Mouse (Mus musculus): ENCODE data around the gene Pou2f2.

Pou2f2 gene

DNA sequence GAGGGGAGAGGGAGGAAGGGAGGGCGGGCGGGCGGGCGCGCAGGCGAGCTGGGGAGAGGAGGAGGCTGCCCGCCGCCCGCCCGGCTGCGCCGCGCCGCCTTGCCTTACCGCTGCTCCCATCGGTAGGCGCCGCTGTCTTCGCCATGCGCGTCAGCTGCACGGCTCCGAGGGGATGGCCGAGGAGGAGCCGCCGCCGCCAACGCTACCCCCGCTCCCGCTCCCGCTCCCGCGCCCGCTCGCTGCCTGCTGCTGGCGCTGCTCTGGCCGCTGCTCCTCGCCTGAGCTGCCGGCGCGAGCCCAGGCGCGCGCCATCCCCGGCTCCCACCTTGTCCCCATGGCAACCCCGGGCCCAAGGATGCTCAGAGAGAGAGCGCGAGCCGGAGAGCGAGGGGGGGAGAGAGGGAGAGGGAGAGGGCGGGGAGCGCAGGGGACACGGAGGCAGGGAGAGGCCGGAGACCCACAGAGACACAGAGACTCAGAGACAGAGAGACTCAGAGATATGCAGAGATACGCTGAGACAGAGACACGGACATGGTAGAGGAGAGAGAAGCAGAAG lies at the start of gene Pou2f2:
Gene Pou2f2, minus strand, starts transcription at position 121 of the 556 bp plus-strand sequence.
- DNase-seq: peak; percentile 80 to 83

DNA sequence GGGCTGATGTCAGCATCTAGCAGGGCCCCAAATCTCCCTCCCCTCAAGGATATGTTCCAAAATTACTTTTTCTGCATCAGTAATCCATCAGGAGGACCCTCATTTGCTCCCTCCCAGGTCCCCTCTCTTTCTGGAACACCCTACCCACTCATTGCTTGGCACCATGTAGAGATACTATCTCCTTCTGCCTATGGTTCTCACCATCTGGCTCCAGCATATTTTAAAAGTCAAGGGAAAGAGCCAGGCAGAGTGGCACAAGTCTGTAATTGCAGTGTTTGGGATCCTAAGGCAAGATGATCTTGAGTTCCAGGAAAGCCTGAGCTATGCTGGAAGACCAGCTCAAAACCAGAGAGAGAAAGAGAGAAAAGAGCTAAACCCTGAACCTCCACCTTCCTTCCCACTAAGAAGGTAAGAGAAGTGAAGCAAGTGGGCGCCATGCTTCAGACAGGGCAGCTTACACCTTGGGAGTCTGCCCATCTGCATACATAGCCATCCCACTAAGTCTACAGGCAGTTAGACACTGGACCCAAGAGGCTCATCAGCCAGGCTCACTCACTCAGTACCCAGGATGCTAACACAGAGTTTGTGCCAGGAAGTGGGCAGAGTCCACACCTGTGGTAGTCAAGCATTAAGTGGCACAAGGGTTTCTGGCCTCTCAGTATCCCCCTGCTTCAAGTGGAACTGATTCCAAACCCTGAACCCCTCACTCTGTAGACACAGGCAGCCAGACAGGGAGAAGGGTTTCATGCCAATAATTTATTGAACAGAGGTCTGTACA lies 48.2 kb upstream of the Pou2f2 start:
- no peak for DNase-seq

DNA sequence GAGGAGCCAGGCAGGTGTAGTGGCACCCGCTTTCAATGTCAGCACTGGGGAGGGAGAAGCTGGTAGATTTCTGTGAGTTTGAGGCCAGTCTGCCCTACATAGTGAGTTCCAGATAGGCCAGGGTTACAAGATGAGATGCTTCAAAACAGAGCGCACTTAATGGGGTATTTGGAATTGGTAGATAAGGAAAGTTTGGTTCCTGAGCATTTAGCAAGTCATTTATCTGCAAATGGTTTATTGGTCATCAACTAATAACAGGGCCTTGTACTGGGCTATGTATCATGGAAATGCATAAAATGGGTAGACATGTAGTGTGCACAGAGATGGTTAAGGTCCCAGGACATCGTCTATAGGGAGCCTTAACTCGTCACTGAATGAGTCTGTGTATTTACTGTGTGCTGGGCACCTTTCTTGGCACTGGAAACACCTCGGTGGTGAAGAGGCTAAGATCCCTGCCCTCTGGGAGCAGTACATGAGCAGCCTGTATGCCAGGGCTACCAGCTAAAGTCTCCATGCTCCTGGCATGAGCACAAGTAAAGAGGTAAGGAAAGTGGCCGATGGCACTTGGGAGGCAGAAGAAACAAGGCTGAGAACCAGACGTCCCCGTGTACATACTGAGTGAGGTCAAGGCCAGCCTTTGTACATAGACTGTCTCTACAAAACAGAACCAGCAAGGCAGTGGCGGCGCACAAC lies 42.9 kb upstream of the Pou2f2 start:
- no peak for DNase-seq

DNA sequence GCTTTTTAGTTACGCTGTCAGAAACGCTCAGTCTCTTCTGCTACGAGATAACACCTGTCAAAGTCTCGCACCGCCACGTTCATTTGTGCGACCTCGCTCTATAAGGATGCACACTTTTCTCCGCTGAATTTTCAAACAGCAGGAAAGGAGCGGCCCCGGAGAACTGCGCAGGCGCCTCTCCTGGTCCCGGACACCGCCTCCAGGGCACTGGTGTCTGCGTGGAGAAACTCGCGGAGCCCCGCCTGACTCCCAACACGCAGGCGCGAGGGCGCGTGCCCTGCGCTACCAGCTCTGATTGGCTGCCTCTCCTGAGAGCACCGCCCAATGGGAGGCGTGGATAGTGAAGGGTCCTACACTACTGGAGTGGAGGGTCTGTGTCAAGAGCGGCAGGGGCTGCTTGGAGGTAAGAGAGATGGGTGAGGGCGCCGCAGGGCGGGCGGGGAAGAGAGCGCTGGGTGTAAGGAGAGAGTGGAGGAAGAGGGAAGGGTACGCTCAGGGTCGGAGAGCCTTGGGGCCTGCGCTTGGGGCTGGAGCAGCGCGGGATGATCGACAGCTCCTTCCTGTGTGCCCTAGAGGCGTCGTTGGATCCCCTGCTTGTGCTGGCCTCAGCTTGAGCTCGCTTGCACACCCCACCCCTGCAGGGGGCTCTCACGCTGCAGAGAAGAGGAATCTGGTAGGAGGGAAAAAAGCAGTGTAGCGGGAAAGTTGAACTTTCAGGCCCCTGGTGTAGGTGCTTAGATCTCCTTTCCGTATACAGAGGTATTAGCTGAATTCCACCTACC lies 41.8 kb upstream of the Pou2f2 start, which contains the start of gene Zfp526:
Gene Zfp526, plus strand, starts transcription at position 324 of the 782 bp plus-strand sequence.
- peak; percentile 98 to 100 for DNase-seq

DNA sequence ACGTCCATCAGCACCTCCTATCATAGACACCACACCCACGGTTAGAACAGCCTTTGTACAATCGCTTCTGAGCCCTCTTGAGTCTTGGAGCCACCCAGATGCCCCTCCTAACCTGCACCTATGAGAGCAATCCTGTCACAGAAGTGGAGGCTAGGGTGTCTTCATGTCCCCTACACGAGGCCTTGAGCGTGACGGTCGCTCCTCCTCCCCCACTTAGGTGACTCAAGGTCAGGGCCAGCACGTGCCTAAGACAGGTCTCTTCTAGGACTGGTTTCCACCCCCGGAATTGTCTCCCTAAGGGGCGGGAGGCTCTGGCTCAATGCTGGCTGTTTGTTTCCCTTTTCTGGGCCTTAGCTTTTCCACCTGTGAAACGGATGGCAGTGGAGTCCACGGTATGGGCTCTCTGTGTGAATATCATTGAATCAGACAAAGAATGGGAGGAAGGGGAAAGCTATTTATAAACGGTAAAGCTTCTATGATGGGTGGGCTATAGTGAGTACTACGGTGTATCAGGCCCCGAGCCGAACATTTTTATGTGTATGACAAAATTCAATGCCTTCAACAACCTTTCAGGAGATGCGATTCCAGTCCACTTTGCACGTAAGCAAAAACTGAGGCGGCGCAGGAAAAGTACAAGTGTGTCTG lies 41.1 kb upstream of the Pou2f2 start, which contains the start of gene Dedd2:
Gene Dedd2, minus strand, starts transcription at position 159 of the 645 bp plus-strand sequence.
- DNase-seq: peak in 1 of 2 experiments; percentile 51

DNA sequence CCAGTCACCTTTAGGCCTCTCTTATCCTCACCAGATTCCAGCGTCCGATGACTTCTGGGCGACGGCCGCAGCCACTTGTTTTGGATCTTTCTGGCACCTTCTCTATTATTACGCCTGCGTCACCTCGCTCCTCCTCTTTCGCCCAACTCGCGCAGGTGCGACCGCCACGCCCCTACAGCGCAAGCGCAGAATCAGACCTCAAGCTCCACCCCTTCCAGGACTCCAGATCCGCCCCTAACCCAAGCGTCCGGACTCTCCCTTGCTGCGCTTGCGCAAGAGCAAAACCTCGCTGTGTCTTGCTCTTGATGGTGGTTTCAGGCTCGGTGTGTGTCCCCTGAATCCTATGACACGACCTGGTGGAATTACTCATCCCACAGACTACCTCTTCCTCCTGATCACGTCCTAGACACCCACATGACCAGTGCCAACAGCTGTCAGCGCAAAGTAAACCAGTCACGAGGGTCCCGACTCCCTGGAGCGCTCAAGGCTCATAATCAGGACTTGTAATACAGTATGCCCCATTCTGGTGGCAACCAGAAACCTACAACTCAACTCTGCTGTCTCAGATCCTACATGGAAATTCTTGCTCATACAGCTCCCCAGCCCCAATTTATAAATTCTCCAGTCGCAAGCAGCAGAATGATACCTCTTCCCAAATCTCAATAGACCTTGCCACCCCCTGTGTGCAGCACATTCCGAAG lies 40.4 kb upstream of the Pou2f2 start:
- peak; percentile 96 to 97 for DNase-seq

DNA sequence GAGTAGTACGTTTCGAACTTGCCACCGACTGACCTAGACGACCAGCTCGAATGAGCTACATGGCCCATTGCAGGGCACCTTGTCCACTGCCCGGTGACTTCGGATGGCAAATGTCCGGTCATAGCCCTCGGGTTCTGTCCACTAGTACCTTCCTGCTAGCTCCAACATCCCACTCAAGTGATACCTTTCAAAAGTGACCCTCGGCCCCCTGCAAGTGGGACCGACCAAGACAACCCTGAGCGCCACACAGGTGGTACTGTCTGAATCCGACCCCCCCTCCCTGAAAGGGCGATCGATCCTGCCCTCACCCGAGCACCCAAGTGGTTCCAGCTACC lies 39.9 kb upstream of the Pou2f2 start:
- no peak for DNase-seq

DNA sequence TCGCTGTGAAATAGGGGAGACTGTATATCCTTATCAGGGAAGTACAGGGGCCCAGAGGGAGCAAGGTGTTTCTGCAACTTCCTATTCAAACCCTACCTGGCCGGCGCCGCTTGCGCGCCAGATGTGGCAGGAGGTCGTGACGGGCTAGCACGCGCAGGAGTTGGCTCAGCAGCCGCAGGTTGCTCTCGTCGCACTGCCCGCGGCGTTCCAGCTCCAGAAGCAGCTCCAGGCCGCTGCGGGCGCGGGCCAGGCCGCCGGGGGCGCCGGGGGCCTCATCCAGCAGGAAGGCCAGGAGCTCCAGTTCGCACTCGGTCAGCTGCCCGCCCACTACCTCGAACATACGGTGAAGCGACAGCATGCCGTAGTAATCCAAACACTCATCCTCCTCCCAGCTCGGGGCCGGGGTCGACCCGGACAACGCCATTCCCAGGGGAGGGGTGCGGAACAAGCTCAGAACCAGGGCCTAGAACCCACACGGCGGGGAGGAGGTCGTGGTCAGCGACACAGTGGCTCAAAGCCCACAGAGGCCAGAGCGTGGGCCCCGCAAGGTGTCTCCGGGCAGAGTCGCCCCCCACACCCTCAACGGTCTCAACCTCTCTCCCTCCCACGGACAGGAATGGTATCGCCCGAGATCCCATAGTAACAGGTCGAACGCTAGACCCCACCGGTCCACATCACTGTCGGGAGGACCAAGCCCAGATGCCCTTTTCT lies 39.3 kb upstream of the Pou2f2 start:
- peak; percentile 75 to 76 for DNase-seq

DNA sequence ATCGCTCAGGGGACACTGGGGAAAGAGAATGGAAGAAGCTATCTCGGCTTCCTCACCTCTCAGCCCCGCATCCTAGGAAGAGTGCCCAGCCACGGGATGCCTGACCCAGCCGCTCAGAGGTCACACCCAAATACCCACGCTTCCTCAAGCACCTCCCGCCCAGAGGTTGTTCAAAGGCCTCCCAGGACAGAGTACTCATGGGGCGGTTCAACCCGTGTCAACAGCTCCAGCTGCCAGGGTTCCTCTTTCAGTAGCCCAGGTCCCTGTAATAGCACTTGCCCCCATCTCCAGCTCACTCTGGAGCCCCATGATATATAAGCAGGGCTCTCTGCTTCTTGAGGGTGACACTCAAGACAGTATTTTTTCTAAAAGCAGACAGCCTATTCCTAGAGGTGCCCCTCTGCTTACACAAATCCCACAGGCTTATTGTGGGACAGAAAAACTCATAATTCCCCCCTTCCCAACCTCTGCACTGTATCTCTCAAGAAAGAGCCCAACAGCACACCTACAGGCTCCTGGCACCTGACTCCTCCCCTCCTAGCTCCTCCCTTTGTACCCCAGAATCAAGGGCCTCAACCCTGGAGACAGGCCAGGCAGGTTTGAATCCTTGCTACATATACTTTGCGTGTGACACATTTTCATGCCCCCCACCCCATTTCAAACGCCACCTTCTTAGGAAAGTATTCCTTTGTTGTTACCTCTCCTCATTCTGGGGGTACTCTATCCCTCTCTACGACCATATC lies 38.3 kb upstream of the Pou2f2 start:
- no peak for DNase-seq

DNA sequence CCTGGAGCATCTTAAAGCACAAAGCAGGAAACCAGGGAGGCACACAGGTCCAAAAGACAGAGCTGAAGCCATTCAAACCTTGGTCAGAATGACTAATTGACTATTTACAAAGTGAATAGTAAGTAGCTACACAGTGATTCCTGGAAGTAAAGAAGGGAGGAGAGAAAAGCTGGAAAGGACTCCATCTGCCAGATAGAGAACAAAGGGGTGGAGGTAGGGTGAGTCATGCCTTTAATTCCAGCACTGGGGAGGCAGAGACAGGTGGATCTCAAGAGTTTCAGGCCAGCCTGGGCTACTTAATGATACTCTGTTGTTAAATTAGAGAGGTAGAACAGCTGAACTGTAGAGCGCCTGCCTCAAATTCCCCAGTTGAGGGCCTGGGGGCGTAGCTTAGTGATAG lies 34.6 kb upstream of the Pou2f2 start:
- DNase-seq: no peak

DNA sequence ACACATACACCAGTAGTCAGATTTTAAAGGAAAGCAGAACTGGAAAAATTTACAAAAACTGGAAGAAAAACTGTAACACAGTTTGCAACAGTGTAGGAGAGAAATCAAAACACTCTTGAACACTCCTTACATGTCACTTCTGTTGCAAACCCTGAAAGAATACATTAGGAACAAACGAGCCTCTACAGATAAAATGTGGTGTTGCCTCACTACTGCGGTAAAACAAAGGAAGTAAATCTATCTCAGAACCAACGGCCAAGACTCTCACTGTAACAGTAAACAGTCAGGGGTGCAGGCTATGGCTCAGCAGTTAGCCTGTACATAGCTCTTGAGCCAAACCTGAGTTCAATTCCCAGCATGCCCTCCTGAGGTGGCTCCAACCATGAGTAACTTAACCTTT lies 33.6 kb upstream of the Pou2f2 start:
- no peak for DNase-seq

DNA sequence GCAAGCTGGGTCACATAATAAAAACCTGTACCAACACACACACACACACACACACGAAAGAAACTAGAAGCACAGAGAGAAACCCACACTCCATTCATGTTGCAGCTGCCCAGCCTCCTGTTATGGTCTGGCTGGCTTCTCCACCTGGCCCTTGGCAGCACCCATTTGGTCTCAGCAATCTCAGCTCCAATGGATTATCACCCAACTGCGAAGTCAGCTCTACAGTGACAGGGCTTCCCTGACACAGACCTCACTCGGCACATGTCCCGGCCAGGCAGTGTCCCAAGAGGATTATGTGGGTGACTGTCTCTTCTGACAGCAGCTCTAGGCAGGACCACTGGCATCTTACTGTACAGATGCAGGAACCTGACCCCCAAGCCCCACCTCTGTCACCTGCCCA lies 31.0 kb upstream of the Pou2f2 start:
- DNase-seq: no peak

DNA sequence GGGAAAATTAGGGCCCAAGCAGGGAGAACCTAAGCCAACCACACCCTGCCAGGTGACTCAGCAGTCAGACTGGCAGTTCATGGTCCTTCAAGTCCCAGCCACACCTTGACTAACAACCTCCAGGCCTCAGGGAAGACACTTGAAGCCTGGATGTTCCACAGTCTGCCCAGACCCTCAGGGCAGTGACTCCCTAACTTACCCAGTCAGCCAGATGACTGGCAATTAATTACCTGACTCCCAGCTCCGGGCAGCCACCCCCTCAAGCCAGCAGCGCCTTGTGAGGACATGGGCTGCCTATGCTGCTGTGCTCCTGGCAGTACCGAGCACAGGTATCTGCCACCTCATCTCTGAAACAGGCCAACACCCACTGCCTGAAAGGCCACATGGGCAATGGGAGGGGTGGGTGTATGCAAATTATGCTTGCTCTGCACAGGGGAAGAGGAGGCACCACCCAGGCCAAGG lies 29.7 kb upstream of the Pou2f2 start:
- DNase-seq: no peak

DNA sequence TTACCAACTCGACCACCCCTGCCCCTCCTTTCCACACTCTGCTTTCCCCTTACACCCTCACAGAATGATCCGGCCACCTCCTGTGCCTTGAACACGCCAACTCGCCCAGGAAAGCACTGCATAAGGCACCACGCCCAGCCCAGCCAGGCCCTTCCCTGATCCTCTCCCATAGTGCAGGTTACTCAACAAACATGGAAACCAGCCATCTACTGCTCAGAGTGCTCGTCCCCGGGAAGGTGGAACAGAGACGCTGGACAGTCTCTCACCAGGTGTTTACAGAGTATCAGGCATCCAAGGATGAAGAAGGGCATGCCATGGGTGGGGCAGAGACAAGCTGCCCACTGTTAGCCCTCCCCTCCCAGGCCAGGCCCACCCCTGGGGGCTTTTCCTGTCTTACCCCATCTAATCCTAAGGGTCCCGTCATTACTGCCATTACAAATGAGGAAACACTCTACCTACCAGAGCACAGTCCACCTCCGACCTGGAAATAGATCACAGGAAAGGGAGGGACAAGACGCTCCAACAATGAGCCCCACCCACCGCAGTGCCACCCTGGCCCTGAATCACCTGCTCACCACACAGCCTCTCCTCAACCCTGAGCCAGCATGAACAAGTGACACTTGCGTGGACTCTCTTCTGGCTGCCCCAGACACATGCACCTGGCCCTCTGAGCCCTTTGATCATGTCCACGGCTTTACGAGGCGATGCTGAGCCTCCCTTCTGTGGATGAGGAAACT lies 26.7 kb upstream of the Pou2f2 start:
- peak in 1 of 2 experiments; percentile 23 for DNase-seq

DNA sequence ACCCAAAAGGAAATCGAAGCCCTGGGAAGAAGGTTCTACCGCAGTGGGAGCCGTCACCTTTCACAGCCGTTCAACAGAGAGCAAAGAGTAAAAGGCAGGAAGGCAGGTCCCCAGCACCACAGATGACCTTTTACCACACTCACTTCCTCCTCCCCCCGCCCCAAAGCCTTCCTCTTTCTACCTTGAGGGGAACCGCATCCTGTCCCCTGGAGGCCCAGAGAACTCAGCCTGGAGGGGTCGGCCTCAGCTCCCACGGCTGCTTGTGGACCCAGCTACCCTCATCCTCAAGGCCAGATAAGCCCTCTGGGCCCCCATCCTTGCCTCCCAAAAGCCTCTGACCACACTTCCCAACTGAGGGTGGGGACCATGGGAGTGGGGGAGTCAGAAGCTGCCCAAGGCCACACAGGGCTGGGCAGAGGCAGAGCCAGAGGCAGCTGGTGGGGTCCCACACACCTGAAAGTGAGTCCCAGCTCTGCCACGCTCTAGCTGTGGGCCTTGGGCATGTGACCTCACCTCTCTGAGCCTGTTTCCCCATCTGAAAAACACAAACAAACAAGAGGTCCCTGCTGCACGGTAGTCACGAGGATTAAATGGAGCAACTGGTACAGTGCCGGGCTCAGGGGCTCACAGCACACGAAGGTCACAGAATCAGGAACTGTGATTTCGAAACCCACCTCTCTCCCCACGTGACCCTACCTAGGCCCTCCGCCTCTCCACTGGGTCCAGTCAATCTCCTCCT lies 26.0 kb upstream of the Pou2f2 start:
- peak; percentile 79 to 85 for DNase-seq

DNA sequence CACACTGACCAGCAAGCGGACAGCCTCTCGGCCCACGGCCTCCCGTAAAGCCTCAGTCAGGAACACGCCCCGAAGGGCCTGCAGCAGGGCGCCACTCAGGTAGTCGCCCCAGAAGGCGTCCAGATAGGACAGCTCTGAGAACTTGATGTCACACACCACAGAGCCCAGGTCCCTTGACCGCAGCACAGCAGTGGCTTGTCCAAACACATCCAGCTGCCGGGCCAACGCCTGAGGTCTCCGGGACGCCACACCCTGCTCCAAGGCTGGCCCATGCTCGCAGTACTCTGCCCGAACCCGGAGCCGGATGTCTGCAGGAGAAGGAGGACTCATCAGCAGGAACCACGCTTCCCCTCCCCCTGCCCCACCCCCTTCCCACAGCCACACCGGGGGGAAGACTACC lies 24.1 kb upstream of the Pou2f2 start:
- DNase-seq: peak in 1 of 2 experiments; percentile 42

DNA sequence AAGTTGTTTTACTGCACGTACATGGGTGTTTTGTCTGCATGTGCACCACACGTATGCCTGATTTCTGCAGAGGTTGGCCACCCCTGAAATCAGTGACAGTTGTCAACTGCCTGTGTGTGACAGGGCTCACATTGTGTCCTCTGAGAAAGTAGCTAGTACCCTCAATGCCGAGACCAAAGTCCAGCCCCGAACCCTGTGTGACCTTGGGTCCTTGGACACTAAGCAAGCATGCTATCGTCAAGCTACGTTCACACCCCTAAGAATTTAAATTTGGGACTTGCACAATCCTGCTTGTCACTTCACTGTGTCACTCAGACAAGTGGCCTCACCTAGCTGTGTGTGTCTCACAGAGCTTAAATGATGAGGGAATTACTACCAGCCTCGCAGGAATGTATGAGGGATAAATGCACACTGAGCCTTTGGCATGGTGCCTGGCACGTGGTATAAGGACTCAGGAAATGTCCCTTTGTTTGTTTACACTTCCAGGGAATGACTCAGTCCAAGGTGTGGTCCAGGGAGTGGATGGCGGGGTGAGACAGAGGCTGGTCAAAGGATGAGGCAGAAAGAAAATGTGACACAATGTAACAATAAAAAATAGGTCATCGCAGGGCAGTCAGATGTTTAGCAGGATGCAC lies 18.0 kb upstream of the Pou2f2 start:
- DNase-seq: no peak

DNA sequence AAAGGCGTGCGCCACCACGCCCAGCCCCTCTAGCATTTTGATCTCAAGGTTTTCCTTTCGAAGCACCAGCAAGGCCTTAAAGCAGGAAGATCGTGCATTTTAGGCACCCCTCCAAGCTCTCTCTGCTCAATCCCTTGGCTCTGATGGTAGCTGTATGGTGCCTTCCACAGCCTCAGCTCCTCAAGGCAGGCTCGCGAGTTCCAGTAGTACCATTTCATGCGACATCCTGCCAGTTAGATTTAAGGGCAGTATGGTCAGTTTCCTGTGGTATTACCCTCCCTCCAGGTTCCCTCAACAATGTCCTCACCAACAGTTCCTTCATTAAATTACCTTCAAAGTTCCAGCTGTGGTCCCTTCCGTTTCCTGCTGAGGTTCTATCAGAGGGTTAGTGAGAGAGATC lies 16.6 kb upstream of the Pou2f2 start:
- no peak for DNase-seq
